Mouse (Mus musculus): Measurements from ENCODE around the gene Ehd2.

DNA sequence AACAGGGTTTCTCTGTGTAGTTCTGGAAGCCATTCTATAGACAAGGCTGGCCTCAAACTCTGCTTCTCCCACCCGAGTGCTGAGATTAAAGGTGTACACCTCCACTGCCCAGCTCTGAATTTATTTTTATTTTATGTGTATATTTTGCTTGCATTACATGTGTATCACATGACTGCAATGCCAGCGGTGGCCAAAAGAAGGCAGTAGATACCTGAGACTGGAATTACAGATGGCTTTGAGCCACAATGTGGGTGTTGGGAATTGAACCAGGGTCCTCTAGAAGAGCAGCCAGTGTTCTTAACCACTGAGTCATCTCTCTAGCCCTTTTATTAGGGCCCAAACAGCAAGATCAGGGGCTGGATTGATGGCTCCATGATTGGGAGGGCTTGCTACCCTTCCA is 36.8 kb downstream of the Ehd2 start:
- no peak for TF ChIP-seq CTCF (IDR thresholded peaks at IDR 0.05; ENCODE audit: low read depth, low read length)
- TF ChIP-seq POLR2A (IDR thresholded peaks at IDR 0.05; ENCODE audit: insufficient read depth, low read length), result no peak
- TF ChIP-seq EP300 (IDR thresholded peaks at IDR 0.05; ENCODE audit: insufficient read depth, low read depth, low read length), result no peak

Data from ES-Bruce4 (cell line).